Mouse (Mus musculus) midbrain, embryonic 12.5 days (tissue): ENCODE results near the gene Ctnnbip1. TPM values are rescaled to one million over a fixed set of nuclear protein-coding genes. Genes with fewer than 3 reads are reported as not detected.

ENCODE experiments used
- ATAC-seq: fragments of 200-750 bp; cut with Nextera tagmentation; 2 replicates; pipeline ENCODE4 v1.8.0; 2017; ENCODE audit warnings: low read depth, moderate TSS enrichment, moderate library complexity; ENCODE audit not compliant: low FRiP score
- H3K27ac ChIP-seq: fragments of 300-500 bp; sonication (generic); replicated peaks from 2 replicates; pipeline ENCODE4 v1.5.1; 2016; ENCODE audit warnings: mild to moderate bottlenecking
- H3K27me3 ChIP-seq: fragments of 300-500 bp; sonication (generic); 2 replicates; pipeline ENCODE4 v1.6.1; 2016; ENCODE audit warnings: mild to moderate bottlenecking
- H3K36me3 ChIP-seq: fragments of 300-500 bp; sonication (generic); 2 replicates; pipeline ENCODE4 v1.6.1; 2016
- H3K4me1 ChIP-seq: fragments of 300-500 bp; sonication (generic); 2 replicates; pipeline ENCODE4 v1.6.1; 2016
- H3K4me2 ChIP-seq: fragments of 300-500 bp; sonication (generic); replicated peaks from 2 replicates; pipeline ENCODE4 v1.6.1; 2016; ENCODE audit warnings: mild to moderate bottlenecking, moderate library complexity
- H3K4me3 ChIP-seq: fragments of 300-500 bp; sonication (generic); 2 replicates; pipeline ENCODE4 v1.5.1; 2016; ENCODE audit warnings: mild to moderate bottlenecking
- H3K9ac ChIP-seq: fragments of 300-500 bp; sonication (generic); replicated peaks from 2 replicates; pipeline ENCODE4 v1.6.1; 2016; ENCODE audit warnings: mild to moderate bottlenecking, moderate library complexity
- H3K9me3 ChIP-seq: fragments of 300-500 bp; sonication (generic); 2 replicates; pipeline ENCODE4 v1.6.1; 2016; ENCODE audit warnings: mild to moderate bottlenecking
- WGBS: fragments of 180-500 bp; shearing (Covaris S2); methylation state at CpG from one replicate; pipeline ENCODE4 v1.1.7; 2016; 5-methylcytosine and 5-hydroxymethylcytosine counted together
- polyA plus RNA-seq: library from polyadenylated mRNA; unstranded; fragments of >200 nt; fragmentation: Nextera tagmentation; extraction: Ambion mirVana; gene quantifications from 2 replicates; pipeline ENCODE4 v1.2.1, GENCODE M21; 2016

Gene Ctnnbip1
- 66.3 and 68.2 TPM in 2 replicates for polyA plus RNA-seq

DNA sequence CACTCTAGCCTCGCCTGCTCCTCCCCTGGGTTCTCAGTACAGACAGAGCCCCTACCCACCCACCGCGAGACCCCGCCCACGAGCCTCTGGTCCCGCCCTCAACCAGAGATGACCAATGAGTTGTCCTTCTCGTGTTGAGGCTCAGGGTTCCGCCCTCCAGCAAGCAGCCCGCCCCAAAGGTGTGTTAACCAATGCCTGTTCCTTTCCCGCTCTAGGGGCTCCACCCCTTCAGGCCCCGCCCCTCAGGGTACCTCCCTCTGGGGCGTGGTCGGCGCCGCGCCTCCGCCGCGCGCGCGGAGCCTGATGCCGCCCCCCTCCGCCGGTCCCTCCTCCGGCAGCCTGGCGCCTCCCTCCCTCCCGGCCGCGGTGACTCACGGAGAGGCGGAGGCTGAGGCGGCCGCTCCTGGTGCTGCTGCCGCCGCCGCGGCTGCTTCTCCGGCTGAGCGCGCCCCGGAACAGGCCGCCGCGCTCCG, at the start of gene Ctnnbip1:
Ctnnbip1 (plus strand) TSS at position 369 of the 473 bp plus-strand sequence.
- peak within 1 kb of the TSS; percentile 90 for H3K4me2 ChIP-seq
- WGBS: under 1% methylated on average over 45 of the region's 46 CpGs
- no peaks in the 10 kb centered on the region for H3K36me3 ChIP-seq
- peaks cover 17% of the 10 kb centered on the region for H3K4me1 ChIP-seq
- H3K27ac ChIP-seq: peak within 1 kb of the TSS; percentile 46; the same call in 1 of the 2 replicates
- peak within 1 kb of the TSS; percentile 79 for H3K4me3 ChIP-seq
- ATAC-seq: peak; percentile 99
- no peaks in the 10 kb centered on the region for H3K27me3 ChIP-seq
- no peaks in the 10 kb centered on the region for H3K9me3 ChIP-seq
- peak within 1 kb of the TSS; percentile 89 for H3K9ac ChIP-seq

DNA sequence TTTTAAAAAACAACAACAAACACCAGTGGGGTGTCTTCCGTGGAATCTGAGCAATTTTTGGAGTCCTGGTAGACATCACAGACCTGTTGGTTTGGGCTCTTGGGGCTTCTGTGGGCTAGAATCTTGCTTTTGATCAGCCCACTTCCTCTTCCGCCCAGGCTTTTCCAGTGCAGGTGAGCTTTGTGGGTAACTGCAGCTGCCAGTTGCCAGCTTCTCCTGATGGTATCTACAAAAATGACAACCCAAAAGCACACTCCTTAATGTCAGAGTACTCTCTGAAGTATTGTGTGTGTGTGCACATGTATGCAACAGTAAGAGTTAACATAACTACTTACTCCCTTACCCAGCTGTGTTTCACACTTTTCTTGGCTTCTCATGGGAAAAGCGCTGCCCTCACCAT, 48.5 kb upstream of the Ctnnbip1 start:
- 95% methylated on average over 3 of the region's 3 CpGs for WGBS
- H3K4me2 ChIP-seq: no peak overlapping the region
- no peak overlapping the region for H3K9ac ChIP-seq
- no peak overlapping the region for H3K27ac ChIP-seq
- ATAC-seq: no peak
- H3K36me3 ChIP-seq: peaks cover 32% of the 10 kb centered on the region
- H3K9me3 ChIP-seq: no peaks in the 10 kb centered on the region
- no peak overlapping the region for H3K4me3 ChIP-seq
- H3K27me3 ChIP-seq: no peaks in the 10 kb centered on the region
- H3K4me1 ChIP-seq: no peaks in the 10 kb centered on the region

GRCm38 (mm10) chr4:149475096-149475495, 42.9 kb upstream of the Ctnnbip1 start:
- no peaks in the 10 kb centered on the region for H3K4me1 ChIP-seq
- H3K27me3 ChIP-seq: no peaks in the 10 kb centered on the region; the same call in 1 of the 2 replicates
- H3K4me2 ChIP-seq: no peak overlapping the region
- H3K27ac ChIP-seq: no peak overlapping the region
- ATAC-seq: no peak
- peaks cover 14% of the 10 kb centered on the region for H3K36me3 ChIP-seq
- H3K9ac ChIP-seq: no peak overlapping the region
- 85% methylated on average over 7 of the region's 7 CpGs for WGBS
- H3K4me3 ChIP-seq: no peak overlapping the region
- H3K9me3 ChIP-seq: no peaks in the 10 kb centered on the region

DNA sequence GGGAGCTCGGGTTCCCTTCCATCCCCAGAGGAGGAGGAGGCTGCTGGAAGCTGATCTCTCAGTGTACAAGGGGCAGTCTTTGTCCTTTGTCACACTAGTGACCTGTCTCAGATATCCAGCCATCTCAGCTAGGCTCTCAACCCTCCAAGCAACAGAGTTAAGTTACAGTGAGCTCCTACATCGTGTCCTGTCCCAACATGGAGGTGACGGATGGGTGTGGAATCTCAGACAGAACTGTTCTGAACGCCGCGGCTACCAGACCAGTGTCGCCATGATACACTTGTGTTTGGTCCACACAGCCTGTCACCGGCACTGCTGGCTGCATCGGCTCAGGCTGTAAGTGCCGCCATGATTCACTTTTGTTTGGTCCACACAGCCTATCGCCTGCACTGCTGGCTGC, 41.0 kb upstream of the Ctnnbip1 start, which contains the start of gene Tmem274:
Tmem274 (plus strand) TSS at position 301 of the 400 bp plus-strand sequence.
- 92% methylated on average over 11 of the region's 11 CpGs for WGBS
- Histone ChIP-seq H3K9me3 (no peaks in the 10 kb centered on the region), H3K9ac (no peak within 1 kb of the TSS), H3K4me3 (no peak within 1 kb of the TSS), H3K36me3 (peaks cover 12% of the 10 kb centered on the region), H3K4me2 (no peak within 1 kb of the TSS), H3K27ac (no peak within 1 kb of the TSS), H3K4me1 (no peaks in the 10 kb centered on the region), H3K27me3 (no peaks in the 10 kb centered on the region; the same call in 1 of the 2 replicates)
- no peak for ATAC-seq

DNA sequence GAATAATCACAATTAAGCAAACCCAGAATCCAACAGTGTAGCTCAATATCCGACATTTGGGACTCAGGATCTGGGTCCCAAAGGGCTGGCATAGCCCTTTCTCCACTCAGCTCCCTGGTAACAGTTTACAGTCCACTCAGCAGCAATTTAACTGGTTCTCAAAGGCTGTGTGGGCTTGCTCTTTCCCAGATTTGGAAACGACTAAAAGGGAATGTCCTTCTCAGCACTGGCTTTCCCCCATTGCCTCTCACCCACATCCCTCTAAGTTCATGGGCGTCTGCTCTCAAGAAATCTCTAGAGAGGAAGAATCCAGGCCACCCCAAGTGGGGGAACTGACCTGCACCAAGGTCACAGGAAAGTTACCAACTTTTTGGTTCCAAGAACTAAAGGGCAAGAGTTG, 33.5 kb upstream of the Ctnnbip1 start:
- peaks cover 16% of the 10 kb centered on the region for H3K4me1 ChIP-seq
- ATAC-seq: no peak
- H3K4me3 ChIP-seq: peak overlapping the region; percentile 87
- no peaks in the 10 kb centered on the region for H3K9me3 ChIP-seq
- peak overlapping the region; percentile 77 for H3K9ac ChIP-seq
- H3K36me3 ChIP-seq: peaks cover 30% of the 10 kb centered on the region
- H3K27me3 ChIP-seq: no peaks in the 10 kb centered on the region
- 59% methylated on average over 3 of the region's 3 CpGs for WGBS
- peak overlapping the region; percentile 85 for H3K4me2 ChIP-seq
- peak overlapping the region; percentile 63 for H3K27ac ChIP-seq

DNA sequence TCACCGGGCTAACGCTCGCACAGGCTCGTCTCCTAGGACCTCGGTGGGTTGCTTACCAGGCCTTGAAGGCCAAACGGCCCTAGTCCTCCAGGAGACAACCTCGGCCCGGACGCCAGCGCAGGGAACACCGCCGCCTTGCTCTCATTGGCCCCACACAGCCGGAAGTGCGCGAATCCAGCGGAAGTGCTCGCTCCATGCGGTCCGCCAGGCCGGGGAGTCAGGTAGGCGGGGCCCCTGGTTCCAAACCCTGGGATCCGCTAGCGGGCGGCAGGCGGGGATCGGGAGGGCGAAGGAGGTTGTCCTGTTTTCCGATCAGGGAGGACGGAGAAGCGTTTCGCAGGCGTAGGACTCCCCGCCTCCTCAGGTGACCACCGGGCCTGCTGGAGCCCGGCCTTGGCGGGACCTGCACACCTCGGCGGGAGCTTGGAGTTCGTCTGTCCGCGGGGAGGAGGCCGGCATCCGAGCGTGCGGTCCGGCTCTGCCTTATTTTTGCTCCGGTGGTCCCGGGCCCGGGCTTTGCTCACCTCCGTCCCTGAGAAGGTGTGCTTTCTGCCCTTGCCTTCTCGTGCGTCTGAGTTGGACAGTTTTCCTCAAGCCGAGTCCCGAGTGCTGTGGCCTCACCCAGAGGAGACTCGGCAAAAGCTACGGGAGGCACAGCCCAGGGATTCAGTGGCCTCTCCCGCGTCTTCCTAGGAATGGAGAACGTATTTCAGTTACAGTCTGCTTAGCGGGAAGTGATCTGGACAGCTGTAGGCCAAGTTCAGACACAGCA, 32.8 kb upstream of the Ctnnbip1 start, which contains the start of the genes Nmnat1 and Lzic:
Nmnat1 (minus strand) TSS at position 150 of the 772 bp plus-strand sequence.
Lzic (plus strand) TSS at position 177 of the 772 bp plus-strand sequence.
- peak within 1 kb of the TSS; percentile 85 for H3K4me2 ChIP-seq
- H3K4me3 ChIP-seq: peak within 1 kb of the TSS; percentile 87
- H3K4me1 ChIP-seq: peaks cover 16% of the 10 kb centered on the region
- H3K9me3 ChIP-seq: no peaks in the 10 kb centered on the region
- H3K9ac ChIP-seq: peak within 1 kb of the TSS; percentile 77
- H3K27ac ChIP-seq: peak within 1 kb of the TSS; percentile 63
- H3K27me3 ChIP-seq: no peaks in the 10 kb centered on the region
- WGBS: under 1% methylated on average over 59 of the region's 60 CpGs
- peak; percentile 99 for ATAC-seq
- peaks cover 37% of the 10 kb centered on the region for H3K36me3 ChIP-seq

- no peak for ATAC-seq
- H3K9ac ChIP-seq: peak overlapping the region; percentile 77
- H3K36me3 ChIP-seq: peaks cover 40% of the 10 kb centered on the region
- no peaks in the 10 kb centered on the region for H3K27me3 ChIP-seq
- under 1% methylated on average over 10 of the region's 10 CpGs for whole genome bisulfite sequencing
- peak overlapping the region; percentile 87 for H3K4me3 ChIP-seq
- peaks cover 16% of the 10 kb centered on the region for H3K4me1 ChIP-seq
- peak overlapping the region; percentile 85 for H3K4me2 ChIP-seq
- H3K27ac ChIP-seq: peak overlapping the region; percentile 63; the same call in 1 of the 2 replicates
- no peaks in the 10 kb centered on the region for H3K9me3 ChIP-seq
Measured at GRCm38 (mm10) chr4:149485825-149486206, 32.2 kb upstream of the Ctnnbip1 start.

DNA sequence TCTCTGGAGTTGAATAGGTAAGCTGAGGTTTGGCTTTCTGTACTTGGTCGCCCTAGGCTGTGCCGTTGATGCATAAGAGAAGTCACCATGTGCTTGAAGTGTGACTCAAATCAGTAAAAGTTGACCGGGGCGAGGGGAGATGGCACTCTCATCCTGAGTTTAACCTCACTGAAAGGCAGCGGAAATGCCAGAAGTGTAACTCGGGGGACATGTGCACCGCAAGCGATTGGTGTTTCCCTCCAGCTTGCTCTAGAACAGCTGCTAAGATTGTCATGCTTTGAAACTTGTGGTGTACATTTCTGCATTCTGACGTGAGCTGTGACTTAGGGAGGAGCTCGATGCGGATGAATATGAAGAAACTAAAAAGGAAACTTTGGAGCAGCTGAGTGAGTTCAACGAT, 30.3 kb upstream of the Ctnnbip1 start:
- Histone ChIP-seq H3K4me2 (no peak overlapping the region), H3K36me3 (peaks cover 54% of the 10 kb centered on the region), H3K27ac (no peak overlapping the region), H3K9me3 (no peaks in the 10 kb centered on the region), H3K4me3 (no peak overlapping the region), H3K4me1 (peaks cover 16% of the 10 kb centered on the region), H3K27me3 (no peaks in the 10 kb centered on the region), H3K9ac (no peak overlapping the region)
- 96% methylated on average over 12 of the region's 12 CpGs for WGBS
- no peak for ATAC-seq

- no peak for ATAC-seq
Measured at GRCm38 (mm10) chr4:149489415-149490240, 28.4 kb upstream of the Ctnnbip1 start.

DNA sequence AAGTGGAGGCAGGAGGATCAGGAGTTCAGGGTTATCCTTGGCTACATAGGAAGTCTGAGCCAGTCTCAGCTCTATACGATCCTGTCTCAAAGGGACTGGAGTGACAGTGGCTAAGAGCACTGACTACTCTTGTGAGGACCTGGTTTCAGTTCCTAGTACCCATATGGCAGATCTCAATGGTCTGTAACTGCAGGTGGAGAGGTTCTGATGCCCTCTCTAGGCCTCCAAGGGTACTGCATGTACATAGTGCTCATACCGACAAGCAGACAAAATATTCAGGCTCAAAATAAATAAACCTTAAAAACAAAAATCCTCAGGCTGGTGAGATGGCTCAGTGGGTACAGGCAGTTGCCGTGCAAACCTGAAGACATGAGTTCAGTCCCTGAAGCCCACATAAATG, 26.9 kb upstream of the Ctnnbip1 start:
- Histone ChIP-seq H3K36me3 (peaks cover 81% of the 10 kb centered on the region), H3K4me2 (no peak overlapping the region), H3K27ac (no peak overlapping the region), H3K27me3 (no peaks in the 10 kb centered on the region), H3K4me1 (peaks cover 12% of the 10 kb centered on the region), H3K4me3 (no peak overlapping the region), H3K9me3 (no peaks in the 10 kb centered on the region), H3K9ac (no peak overlapping the region)
- ATAC-seq: no peak
- WGBS: 96% methylated on average over 3 of the region's 3 CpGs

More at GRCm38 (mm10) chr4:149489415-149490240, 28.4 kb upstream of the Ctnnbip1 start:
- H3K27me3 ChIP-seq: no peaks in the 10 kb centered on the region
- no peak overlapping the region for H3K9ac ChIP-seq
- WGBS: 97% methylated on average over 14 of the region's 14 CpGs
- H3K9me3 ChIP-seq: no peaks in the 10 kb centered on the region
- H3K36me3 ChIP-seq: peaks cover 71% of the 10 kb centered on the region
- peaks cover 10% of the 10 kb centered on the region for H3K4me1 ChIP-seq
- no peak overlapping the region for H3K4me2 ChIP-seq
- no peak overlapping the region for H3K4me3 ChIP-seq
- H3K27ac ChIP-seq: no peak overlapping the region

- no peaks in the 10 kb centered on the region for H3K27me3 ChIP-seq
- H3K27ac ChIP-seq: peak overlapping the region; percentile 56
- peaks cover 12% of the 10 kb centered on the region; the same call in 1 of the 2 replicates for H3K4me1 ChIP-seq
- 0% methylated on average over 2 of the region's 2 CpGs for WGBS
- no peaks in the 10 kb centered on the region for H3K9me3 ChIP-seq
- peak; percentile 79 for ATAC-seq
- H3K36me3 ChIP-seq: peaks cover 64% of the 10 kb centered on the region
- H3K4me2 ChIP-seq: no peak overlapping the region
- H3K9ac ChIP-seq: no peak overlapping the region
- H3K4me3 ChIP-seq: no peak overlapping the region
Measured at GRCm38 (mm10) chr4:149496612-149497011, 21.4 kb upstream of the Ctnnbip1 start.
